Mouse (Mus musculus) cerebellum, postnatal 4 days (tissue): ENCODE measurements around the gene Ccdc114.

Source experiments
- DNase-seq, 2 experiments: peaks; one replicate each; pipeline ENCODE4 v3.0.0; 2022; ENCODE audit warnings: low spot score in 2 of 2, mixed read lengths in 1 of 2

The Ccdc114 gene

GRCm38 (mm10) chr7:45986893-45987292 is 63.0 kb downstream of the Ccdc114 start:
- no peak for DNase-seq

DNA sequence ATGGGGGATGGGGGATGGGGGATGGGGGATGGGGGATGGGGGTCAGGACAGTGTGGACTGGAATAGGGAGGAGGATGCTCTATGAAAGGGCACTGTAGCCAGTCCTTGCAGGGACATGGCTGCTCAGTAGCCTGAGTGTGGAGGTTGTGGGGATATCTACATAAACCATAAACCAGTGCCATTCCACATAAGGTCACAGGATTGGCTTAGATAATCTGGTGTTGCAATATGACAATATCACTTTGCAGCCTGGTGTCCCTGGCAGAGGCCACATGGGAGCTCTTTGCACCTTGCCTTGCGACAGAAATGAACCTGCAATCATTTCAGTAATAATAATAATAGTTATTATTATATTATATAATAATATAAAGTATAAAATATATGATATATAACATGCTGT is 64.5 kb downstream of the Ccdc114 start:
- no peak for DNase-seq

GRCm38 (mm10) chr7:45992470-45992869 is 68.6 kb downstream of the Ccdc114 start:
- DNase-seq = no peak
